Mouse (Mus musculus) limb, embryonic 15.5 days (tissue): ENCODE measurements around the gene Lrrc74a. TPM values are rescaled to one million over a fixed set of nuclear protein-coding genes. Genes with fewer than 3 reads are reported as not detected.

Experiments used
- ATAC-seq: fragments of 200-750 bp; cut with Nextera tagmentation; 2 replicates; pipeline ENCODE4 v1.8.0; 2017; ENCODE audit warnings: low read depth, moderate TSS enrichment; ENCODE audit not compliant: insufficient number of reproducible peaks, low FRiP score, low TSS enrichment
- H3K27ac ChIP-seq: fragments of 300-500 bp; sonication (generic); 2 replicates; pipeline ENCODE4 v1.5.1; 2015; ENCODE audit warnings: moderate library complexity, mild to moderate bottlenecking, inconsistent platforms
- H3K27me3 ChIP-seq: fragments of 300-500 bp; sonication (generic); 2 replicates; pipeline ENCODE4 v1.6.1; 2015; ENCODE audit warnings: inconsistent platforms
- H3K36me3 ChIP-seq: fragments of 300-500 bp; sonication (generic); 2 replicates; pipeline ENCODE4 v1.6.1; 2015; ENCODE audit warnings: inconsistent platforms
- H3K4me1 ChIP-seq: fragments of 300-500 bp; sonication (generic); 2 replicates; pipeline ENCODE4 v1.6.1; 2015; ENCODE audit warnings: inconsistent platforms
- H3K4me2 ChIP-seq: fragments of 300-500 bp; sonication (generic); 2 replicates; pipeline ENCODE4 v1.6.1; 2015; ENCODE audit warnings: mild to moderate bottlenecking, inconsistent platforms
- H3K4me3 ChIP-seq: fragments of 300-500 bp; sonication (generic); 2 replicates; pipeline ENCODE4 v1.5.1; 2015; ENCODE audit warnings: mild to moderate bottlenecking, inconsistent platforms
- H3K9ac ChIP-seq: fragments of 300-500 bp; sonication (generic); 2 replicates; pipeline ENCODE4 v1.6.1; 2015; ENCODE audit warnings: inconsistent platforms
- H3K9me3 ChIP-seq: fragments of 300-500 bp; sonication (generic); 2 replicates; pipeline ENCODE4 v1.6.1; 2016; ENCODE audit warnings: inconsistent platforms
- WGBS: fragments of 180-500 bp; shearing (Covaris S2); methylation state at CpG from one replicate; pipeline ENCODE4 v1.1.7; 2015; 5-methylcytosine and 5-hydroxymethylcytosine counted together
- polyA plus RNA-seq: library from polyadenylated mRNA; unstranded; fragments of >200 nt; fragmentation: Nextera tagmentation; extraction: Ambion mirVana; gene quantifications from 2 replicates; pipeline ENCODE4 v1.2.1, GENCODE M21; 2015

Gene Lrrc74a
- polyA plus RNA-seq, 1 experiment from 2014 or later: not detected

DNA sequence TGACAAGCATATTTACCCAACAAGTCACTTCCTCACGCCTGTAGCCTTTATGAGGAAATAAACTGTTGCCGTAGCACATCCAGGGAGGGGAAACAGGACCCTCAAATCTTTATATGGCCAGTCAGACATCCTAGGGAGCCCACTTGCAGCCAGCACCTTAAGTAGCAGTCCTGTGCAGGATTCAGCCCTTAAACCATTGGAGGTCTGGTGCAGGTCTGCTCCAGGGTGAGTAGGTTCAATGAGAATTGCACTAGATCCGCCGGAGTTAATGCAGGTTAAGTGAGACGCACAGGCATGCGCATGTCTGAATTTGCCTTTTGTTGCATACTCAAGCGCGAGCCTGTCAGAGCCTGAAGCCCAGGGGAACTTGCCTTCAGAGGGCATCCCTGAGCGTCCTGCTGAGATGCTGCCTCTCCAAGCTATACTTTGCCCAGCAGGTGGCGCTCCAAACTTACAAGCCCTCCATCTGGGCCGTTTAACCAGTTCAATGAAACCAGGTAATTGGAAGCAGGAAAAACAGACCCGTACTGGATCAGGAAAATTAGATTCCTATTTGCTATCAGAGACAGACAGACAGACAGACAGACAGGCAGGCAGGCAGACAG, 37.8 kb downstream of the Lrrc74a start:
- no peak for ATAC-seq
- Histone ChIP-seq H3K9me3 (no peaks in the 10 kb centered on the region), H3K4me1 (peaks cover 57% of the 10 kb centered on the region), H3K36me3 (no peaks in the 10 kb centered on the region), H3K4me2 (no peak overlapping the region), H3K9ac (no peak overlapping the region), H3K4me3 (no peak overlapping the region), H3K27me3 (no peaks in the 10 kb centered on the region), H3K27ac (peak overlapping the region; percentile 43; the same call in 1 of the 2 replicates)
- 10% methylated on average over 12 of the region's 12 CpGs for WGBS

DNA sequence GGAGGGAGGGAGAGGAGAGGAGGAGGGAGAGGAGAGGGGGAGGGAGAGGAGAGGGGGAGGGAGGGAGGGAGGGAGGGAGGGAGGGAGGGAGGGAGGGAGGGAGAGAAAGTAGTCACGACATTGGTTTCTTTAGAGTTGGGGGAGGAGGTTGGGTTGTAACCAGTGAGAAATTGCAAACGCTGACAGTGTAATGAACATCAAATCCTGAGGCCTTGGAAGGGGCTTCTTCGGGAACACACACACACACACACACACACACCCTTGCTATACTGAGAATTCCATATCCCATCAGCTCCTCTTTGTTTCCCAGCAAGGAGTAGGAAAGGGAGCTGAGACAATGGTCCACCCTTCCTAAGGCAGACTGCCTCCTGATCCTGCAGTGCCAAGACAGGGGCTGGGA, 38.4 kb downstream of the Lrrc74a start:
- Histone ChIP-seq H3K36me3 (no peaks in the 10 kb centered on the region), H3K4me2 (no peak overlapping the region), H3K4me3 (no peak overlapping the region), H3K27ac (no peak overlapping the region), H3K9me3 (no peaks in the 10 kb centered on the region), H3K4me1 (peaks cover 57% of the 10 kb centered on the region), H3K27me3 (no peaks in the 10 kb centered on the region), H3K9ac (no peak overlapping the region)
- WGBS: 8% methylated on average over 3 of the region's 3 CpGs
- ATAC-seq: no peak

DNA sequence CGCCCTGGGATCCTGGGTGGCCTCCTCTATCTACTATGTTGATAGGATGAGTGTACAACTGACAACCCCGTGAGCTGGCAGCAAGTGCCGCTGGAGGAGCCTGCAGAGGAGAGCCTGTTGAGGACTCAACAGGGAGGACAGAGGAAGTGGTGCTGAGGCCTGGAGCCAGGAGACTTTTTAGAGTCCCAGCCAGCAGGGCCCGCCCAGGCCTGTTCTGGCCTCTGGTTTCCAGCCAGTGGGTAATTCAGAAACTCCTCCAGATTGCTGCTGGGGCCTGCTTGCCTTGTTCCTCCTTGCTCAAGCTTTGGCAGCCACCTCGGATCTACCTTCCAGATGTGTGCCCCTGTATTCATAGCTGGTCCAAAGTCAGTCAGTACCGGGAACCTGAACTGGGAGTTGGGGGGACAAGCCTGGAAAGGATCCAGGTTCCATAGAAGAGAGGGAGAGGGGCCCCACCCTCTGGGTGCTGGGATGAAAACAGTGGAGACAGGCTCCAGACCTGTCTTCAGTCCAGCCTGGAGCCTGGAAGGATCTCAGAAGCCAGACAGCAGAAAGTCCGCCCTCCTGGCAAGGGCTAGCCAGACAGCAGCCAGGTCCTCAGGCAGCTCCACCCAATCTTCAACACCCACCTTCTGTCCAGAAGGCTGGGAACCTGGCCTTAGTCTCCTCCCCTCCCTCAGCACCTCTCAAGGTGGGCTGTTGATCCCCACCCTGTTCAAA, 41.6 kb downstream of the Lrrc74a start:
- no peak overlapping the region for H3K4me2 ChIP-seq
- peak; percentile 83 for ATAC-seq
- WGBS: 38% methylated on average over 7 of the region's 7 CpGs
- H3K4me3 ChIP-seq: no peak overlapping the region
- H3K9ac ChIP-seq: no peak overlapping the region
- H3K9me3 ChIP-seq: no peaks in the 10 kb centered on the region
- peaks cover 41% of the 10 kb centered on the region for H3K4me1 ChIP-seq
- H3K27me3 ChIP-seq: no peaks in the 10 kb centered on the region
- no peaks in the 10 kb centered on the region for H3K36me3 ChIP-seq
- H3K27ac ChIP-seq: peak overlapping the region; percentile 89

DNA sequence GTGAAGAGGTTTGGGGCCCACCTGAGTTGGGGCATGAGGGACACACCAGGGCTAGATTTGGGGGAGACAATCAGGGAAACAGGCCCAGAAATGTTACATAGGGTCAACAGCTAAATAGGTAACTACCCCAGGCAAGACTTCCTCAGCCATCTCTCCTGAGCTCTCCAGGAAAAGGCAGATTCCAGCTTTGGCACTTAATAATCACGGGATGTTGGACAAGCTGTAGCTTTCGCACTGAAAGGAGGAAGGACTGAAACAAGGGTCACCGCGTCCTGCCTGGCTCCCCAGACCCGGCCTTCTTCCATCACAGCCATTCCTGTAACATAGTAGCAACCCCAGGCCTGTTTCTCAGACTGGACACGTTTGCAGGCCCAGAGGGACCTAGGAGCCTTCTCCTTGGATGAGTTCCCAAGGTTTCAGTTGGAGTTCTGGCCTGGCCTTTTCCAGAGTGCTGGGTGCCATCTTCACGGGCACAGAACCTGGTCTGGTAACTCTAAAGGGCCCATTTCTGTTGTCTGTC, 42.2 kb downstream of the Lrrc74a start:
- 63% methylated on average over 7 of the region's 7 CpGs for WGBS
- Histone ChIP-seq H3K4me1 (peaks cover 35% of the 10 kb centered on the region), H3K27ac (peak overlapping the region; percentile 89)

DNA sequence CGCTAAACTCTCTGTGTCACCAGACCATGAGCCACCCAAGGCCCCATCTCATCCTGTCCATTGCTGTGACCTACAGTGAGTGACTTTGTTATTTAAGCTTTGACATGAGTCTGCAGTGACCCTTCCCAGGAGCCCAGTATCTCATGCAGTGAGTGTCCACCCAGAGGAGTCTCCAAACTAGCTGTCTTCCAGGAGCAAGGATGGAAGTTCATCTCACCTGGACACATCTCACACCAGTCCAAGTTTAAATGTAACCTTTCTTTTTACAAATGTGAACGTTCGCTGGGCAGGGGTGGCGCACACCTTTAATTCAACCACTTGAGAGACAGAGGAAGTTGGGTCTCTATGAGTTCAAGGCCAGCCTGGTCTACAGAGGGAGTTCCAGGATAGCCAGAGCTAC, 44.4 kb downstream of the Lrrc74a start:
- no peak overlapping the region for H3K27ac ChIP-seq
- H3K4me2 ChIP-seq: no peak overlapping the region
- H3K4me1 ChIP-seq: peaks cover 27% of the 10 kb centered on the region
- 90% methylated on average over 4 of the region's 4 CpGs for WGBS
- no peaks in the 10 kb centered on the region for H3K27me3 ChIP-seq
- H3K9me3 ChIP-seq: no peaks in the 10 kb centered on the region
- no peak for ATAC-seq
- no peaks in the 10 kb centered on the region for H3K36me3 ChIP-seq
- H3K4me3 ChIP-seq: no peak overlapping the region
- no peak overlapping the region for H3K9ac ChIP-seq

More for the DNA sequence above, 42.2 kb downstream of the Lrrc74a start:
- Histone ChIP-seq H3K36me3 (no peaks in the 10 kb centered on the region), H3K9me3 (no peaks in the 10 kb centered on the region), H3K27me3 (no peaks in the 10 kb centered on the region), H3K4me3 (no peak overlapping the region), H3K4me2 (no peak overlapping the region), H3K9ac (no peak overlapping the region)
- no peak for ATAC-seq

DNA sequence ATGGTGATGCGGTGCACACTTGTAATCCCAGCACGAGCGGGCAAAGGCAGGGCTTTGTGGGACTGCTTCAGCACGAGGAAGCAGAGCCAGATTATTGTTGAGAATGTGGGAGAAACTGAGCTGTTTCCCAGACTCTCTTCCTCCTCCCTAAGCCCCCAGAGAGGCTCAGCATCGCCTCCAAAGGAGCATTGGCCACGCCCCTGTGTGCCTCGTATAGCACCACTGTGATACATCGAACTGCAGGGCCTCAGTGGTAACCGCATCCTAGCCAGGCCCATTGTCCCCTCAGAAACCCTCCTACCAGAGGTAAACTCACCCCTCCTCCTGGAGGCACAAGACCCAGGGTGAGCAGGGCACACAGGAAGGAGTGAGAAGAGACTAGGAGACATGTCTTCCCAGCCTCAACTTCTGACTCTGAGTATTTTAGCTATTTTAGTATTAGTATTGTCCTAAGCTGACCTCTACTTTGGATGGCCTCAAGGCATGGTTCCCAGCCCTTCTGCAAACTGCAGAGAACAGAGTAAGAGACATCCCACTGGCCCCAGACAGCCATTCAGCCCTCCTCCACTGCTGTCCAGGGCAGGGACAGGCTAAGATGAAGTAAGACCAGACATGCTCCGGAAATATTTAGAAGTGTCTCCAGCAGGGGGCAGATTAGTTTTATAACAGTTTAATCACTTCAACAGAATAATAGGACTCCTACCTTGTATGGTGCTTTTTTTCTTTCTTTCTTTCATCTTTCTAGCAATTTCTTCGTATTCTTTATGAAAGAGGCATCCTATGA, 45.2 kb downstream of the Lrrc74a start:
- H3K9ac ChIP-seq: no peak overlapping the region
- H3K9me3 ChIP-seq: no peaks in the 10 kb centered on the region
- no peaks in the 10 kb centered on the region for H3K36me3 ChIP-seq
- no peak overlapping the region for H3K27ac ChIP-seq
- WGBS: 46% methylated on average over 11 of the region's 11 CpGs
- no peak for ATAC-seq
- H3K4me2 ChIP-seq: no peak overlapping the region
- no peaks in the 10 kb centered on the region for H3K27me3 ChIP-seq
- H3K4me1 ChIP-seq: peaks cover 29% of the 10 kb centered on the region
- H3K4me3 ChIP-seq: no peak overlapping the region

DNA sequence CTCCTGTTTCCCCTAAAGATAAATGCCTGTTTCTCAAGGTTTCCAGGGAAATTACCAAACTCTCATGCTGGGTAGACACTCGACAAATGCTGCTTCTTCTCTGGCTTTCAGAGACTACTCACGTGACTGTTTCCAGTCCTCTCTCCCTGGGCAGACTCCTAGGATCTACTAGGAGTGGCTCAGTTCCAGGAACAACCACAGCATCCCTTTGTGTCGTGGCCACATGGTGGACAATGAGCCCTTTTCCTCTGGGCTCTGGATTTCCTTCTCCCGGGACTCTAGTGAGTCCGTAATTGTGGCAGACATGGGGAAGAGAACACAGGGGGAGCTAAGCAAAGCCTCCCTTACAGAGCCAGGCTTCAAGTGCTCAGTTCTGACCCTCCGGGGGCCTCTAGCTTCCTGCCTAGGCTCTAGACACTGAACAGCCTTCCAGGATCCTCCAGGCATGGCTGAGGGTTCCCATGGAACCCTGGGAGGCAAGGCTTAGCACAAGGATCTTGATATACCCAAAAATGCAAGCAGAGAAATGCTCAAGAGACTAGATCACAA, 47.6 kb downstream of the Lrrc74a start:
- Histone ChIP-seq H3K4me2 (no peak overlapping the region), H3K9ac (no peak overlapping the region), H3K27me3 (no peaks in the 10 kb centered on the region), H3K36me3 (no peaks in the 10 kb centered on the region), H3K9me3 (no peaks in the 10 kb centered on the region), H3K4me3 (no peak overlapping the region), H3K27ac (0 out of 2 replicates have a peak overlapping the region, but pooled peaks have one; percentile 11), H3K4me1 (peaks cover 17% of the 10 kb centered on the region)
- ATAC-seq: no peak
- WGBS: 42% methylated on average over 6 of the region's 6 CpGs

DNA sequence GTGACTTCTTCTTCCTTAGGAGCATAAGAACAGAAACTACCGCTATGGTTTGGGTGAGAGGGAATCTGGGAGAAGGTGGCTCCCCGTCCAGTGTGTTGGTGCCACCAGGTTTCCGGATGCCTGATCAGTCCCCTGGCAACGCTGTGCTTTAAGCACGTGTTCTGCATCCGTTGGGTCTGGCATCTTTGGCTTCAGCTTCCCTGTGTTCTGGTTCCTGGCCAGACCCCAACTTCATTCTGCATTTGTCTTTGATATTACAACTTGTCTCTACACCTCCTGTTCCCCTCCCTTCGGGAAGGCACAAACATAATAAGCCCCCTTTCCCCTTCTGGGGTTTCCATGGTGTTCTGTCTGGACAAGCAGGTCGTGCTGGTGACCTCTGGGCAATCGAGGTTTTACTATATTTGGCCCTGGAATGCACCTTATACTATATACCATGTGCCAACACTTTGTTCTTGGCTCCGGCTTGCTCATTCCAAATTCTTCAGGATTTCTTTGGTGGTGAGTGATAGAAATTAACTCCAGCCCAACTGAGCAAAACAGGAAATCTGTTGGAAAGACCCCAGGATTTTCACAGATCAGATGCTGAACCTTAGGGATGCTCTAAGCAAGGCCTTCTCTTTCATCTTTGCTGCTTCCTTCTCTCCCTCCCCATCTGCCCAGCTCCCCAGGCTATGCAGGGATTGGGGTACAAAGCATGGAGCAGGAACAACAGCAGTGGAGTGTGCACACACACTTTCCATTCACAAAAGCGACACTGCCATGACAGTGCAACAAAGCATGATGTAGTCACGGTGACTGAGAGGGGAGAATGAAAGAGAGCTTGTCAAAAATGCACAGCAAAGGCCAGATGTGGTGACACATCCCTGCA, 52.2 kb downstream of the Lrrc74a start:
- peak; percentile 17; the same call in 1 of the 2 replicates for ATAC-seq
- no peak overlapping the region for H3K9ac ChIP-seq
- 33% methylated on average over 12 of the region's 12 CpGs for WGBS

DNA sequence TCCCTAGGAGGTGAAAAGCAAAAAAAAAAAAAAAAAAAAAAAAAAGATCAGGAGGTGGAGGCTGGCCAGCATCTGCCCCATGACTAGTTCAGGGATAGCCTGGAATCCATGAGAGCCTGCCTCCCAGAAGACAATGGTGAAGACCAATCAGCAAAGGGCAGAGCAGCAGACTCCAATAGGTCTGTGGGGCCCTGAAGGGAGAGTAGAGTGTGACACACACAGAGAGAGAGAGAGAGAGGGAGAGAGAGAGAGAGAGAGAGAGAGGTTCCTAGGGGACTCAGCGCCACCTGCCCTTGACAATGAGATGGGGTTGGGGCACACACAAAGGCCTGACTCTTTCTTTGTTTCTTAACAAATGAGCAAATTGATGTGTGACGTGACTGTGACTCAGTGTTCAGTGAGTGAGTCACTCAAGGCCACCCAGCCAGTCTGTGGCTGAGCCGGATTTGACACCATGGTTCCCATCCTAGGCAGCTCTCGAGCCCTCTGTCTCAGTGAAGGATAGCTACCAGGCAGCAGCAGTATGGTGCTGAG, 52.9 kb downstream of the Lrrc74a start:
- WGBS: 62% methylated on average over 4 of the region's 4 CpGs
- H3K4me1 ChIP-seq: peaks cover 31% of the 10 kb centered on the region
- H3K4me2 ChIP-seq: no peak overlapping the region
- H3K4me3 ChIP-seq: no peak overlapping the region
- H3K9me3 ChIP-seq: no peaks in the 10 kb centered on the region
- peak overlapping the region; percentile 80 for H3K27ac ChIP-seq
- no peaks in the 10 kb centered on the region for H3K36me3 ChIP-seq
- ATAC-seq: no peak
- no peaks in the 10 kb centered on the region for H3K27me3 ChIP-seq
- no peak overlapping the region for H3K9ac ChIP-seq

More for the DNA sequence above, 52.2 kb downstream of the Lrrc74a start:
- H3K4me3 ChIP-seq: no peak overlapping the region
- no peaks in the 10 kb centered on the region for H3K27me3 ChIP-seq
- H3K27ac ChIP-seq: peak overlapping the region; percentile 80
- H3K9me3 ChIP-seq: no peaks in the 10 kb centered on the region
- H3K4me2 ChIP-seq: no peak overlapping the region
- peaks cover 35% of the 10 kb centered on the region for H3K4me1 ChIP-seq
- no peaks in the 10 kb centered on the region for H3K36me3 ChIP-seq

DNA sequence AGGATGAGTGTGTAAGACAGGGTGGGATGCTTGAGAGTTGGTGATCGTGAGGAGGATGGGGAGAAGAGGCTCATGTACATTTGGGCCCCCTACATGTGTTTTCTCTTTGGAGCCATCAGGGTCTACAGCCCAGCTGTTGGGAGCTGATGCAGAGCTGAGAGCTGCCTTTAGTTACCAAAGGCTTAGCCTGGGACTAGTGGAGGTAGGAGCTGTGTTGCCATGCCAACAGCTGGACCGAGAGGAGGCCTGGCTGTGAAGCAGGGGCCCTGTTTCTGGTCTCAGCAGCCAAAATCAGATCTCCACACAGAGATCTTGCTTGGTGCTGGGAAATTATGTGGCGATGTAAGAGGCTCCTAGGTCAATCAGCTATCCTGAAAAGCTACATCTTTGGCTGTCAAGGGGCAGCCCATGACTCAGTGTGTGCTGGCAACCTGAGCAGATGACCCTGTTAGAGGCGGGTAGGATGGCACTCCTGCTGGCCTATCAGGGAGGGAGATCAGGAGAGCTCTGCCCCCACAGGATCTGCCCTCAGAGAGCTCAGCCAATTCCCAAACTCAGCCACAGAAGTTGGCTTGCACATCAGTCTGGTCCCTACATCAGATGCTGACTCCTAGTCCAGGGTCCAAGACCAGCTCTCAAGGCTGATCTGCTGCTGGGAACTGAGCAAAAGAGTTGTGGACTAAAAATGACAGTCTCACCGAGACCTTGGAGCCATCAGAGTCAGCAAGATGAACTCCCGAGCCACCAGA, 56.1 kb downstream of the Lrrc74a start:
- Histone ChIP-seq H3K27ac (0 out of 2 replicates have a peak overlapping the region, but pooled peaks have one; percentile 0), H3K4me3 (no peak overlapping the region), H3K4me1 (peaks cover 34% of the 10 kb centered on the region), H3K4me2 (no peak overlapping the region), H3K27me3 (no peaks in the 10 kb centered on the region), H3K36me3 (no peaks in the 10 kb centered on the region), H3K9me3 (no peaks in the 10 kb centered on the region), H3K9ac (no peak overlapping the region)
- WGBS: 41% methylated on average over 6 of the region's 6 CpGs
- no peak for ATAC-seq
